Mouse (Mus musculus) testis, adult 2 months (tissue): ENCODE measurements at regions not wholly inside any gene's neighbourhood (a gene's known extent, or its start where the extent isn't known, plus 50 kb on each side); places are given as distances from the start of the nearest gene placed in this dataset.
"Not testable (repeated sequence)": the region's sequence is repeated elsewhere in the genome, so short reads cannot be mapped to it uniquely, and the experiment has no call there.

Source experiments
- H3K27ac ChIP-seq: fragments of 200-500 bp; 2 replicates; pipeline ENCODE4 v1.5.1; 2012; ENCODE audit warnings: low read depth, low read length; ENCODE audit not compliant: control insufficient read depth, insufficient read depth
- H3K27me3 ChIP-seq: fragments of 200-500 bp; 2 replicates; pipeline ENCODE4 v1.6.1; 2012; ENCODE audit warnings: mild to moderate bottlenecking, low read length, moderate library complexity; ENCODE audit not compliant: control insufficient read depth, insufficient read depth
- H3K36me3 ChIP-seq: fragments of 200-500 bp; 2 replicates; pipeline ENCODE4 v1.6.1; 2012; ENCODE audit warnings: mild to moderate bottlenecking, low read length; ENCODE audit not compliant: control insufficient read depth, insufficient read depth
- H3K4me1 ChIP-seq: fragments of 200-500 bp; 2 replicates; pipeline ENCODE4 v1.6.1; 2012; ENCODE audit warnings: low read length; ENCODE audit not compliant: control insufficient read depth, insufficient read depth
- H3K4me3 ChIP-seq: fragments of 200-500 bp; 2 replicates; pipeline ENCODE4 v1.5.1; 2012; ENCODE audit warnings: low read depth, mild to moderate bottlenecking, low read length, moderate library complexity, mixed read lengths; ENCODE audit not compliant: control insufficient read depth
- CTCF ChIP-seq: fragments of 200-500 bp; IDR thresholded peaks from 2 replicates; pipeline ENCODE4 v1.5.1; 2012; ENCODE audit warnings: low read depth, mild to moderate bottlenecking, inconsistent platforms, low read length, moderate library complexity; ENCODE audit not compliant: control insufficient read depth, insufficient read depth, insufficient replicate concordance
- POLR2A ChIP-seq: fragments of 200-500 bp; IDR thresholded peaks from 2 replicates; pipeline ENCODE4 v1.6.1; 2012; ENCODE audit warnings: low read depth, mild to moderate bottlenecking, inconsistent platforms, low read length, moderate library complexity; ENCODE audit not compliant: control insufficient read depth

DNA sequence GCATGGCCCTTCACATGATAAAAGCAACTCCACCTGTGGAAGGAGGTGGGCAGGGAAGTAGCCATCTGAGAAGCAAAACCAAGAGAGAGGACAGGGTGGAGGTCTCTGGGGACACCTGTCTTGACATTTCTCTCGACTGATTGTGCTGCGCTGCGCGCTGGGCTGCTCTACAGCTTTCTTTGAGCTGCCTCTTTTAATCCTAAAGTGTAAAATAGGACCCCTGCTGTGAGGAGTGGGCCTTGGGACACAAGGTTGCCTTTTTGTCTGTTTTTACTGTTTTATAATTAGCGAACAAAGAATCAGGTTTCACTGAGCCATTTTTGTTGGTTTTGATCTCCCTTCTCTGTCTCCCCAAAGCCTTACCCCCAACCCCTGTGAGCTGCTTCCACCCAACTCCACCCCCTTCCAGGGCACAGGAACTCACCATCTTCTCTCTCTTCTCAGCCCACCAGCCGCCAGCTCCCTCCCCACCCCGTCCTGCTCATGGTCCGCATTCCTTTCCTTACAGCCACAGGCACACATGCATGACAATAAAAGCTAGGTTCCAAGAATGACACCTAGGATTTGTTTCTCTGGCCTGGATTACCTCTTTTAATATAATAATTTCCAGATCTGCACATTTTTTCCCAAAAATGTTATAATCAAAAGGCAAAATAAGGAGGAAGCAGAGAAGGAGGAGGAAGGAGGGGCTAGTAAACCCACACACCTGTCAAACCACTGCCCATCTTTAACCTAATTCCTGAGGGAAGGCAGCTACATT lies 57.3 kb downstream of the Cbln4 start:
- H3K27me3 ChIP-seq: no peaks in the 10 kb centered on the region
- H3K36me3 ChIP-seq: no peaks in the 10 kb centered on the region
- no peaks in the 10 kb centered on the region for H3K4me1 ChIP-seq
- H3K27ac ChIP-seq: no peak overlapping the region
- TF ChIP-seq POLR2A (no peak), CTCF (no peak)
- H3K4me3 ChIP-seq: no peak overlapping the region

DNA sequence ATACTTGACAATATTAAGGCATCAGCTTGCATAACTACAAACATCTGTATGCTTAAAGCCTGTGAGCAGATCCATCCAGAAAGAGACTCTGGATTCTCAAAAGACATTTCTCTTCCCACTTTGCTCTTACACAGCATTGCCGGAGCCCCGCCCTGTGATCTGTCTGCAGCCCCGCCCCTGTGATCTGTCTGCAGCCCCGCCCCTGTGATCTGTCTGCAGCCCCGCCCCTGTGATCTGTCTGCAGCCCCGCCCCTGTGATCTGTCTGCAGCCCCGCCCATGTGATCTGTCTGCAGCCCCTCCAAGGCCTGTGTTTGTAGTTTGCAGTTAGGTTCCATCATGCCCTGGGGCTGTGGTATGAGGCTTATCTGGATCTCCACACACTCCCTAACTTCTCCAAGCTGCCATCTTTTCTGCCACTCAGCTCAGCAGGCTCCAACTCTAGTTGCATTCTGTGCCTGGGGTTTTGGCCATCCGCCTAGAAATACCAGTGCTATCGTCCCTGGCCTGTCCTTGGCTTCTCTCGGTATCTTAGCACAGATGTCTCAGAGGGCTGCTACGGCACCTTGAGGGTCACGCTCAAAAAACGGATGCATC lies 73.9 kb downstream of the Cbln4 start:
- no peaks in the 10 kb centered on the region for H3K36me3 ChIP-seq
- H3K4me1 ChIP-seq: no peaks in the 10 kb centered on the region; the same call in 1 of the 2 replicates
- no peak overlapping the region for H3K4me3 ChIP-seq
- no peak overlapping the region for H3K27ac ChIP-seq
- TF ChIP-seq POLR2A (no peak), CTCF (no peak)
- no peaks in the 10 kb centered on the region for H3K27me3 ChIP-seq

DNA sequence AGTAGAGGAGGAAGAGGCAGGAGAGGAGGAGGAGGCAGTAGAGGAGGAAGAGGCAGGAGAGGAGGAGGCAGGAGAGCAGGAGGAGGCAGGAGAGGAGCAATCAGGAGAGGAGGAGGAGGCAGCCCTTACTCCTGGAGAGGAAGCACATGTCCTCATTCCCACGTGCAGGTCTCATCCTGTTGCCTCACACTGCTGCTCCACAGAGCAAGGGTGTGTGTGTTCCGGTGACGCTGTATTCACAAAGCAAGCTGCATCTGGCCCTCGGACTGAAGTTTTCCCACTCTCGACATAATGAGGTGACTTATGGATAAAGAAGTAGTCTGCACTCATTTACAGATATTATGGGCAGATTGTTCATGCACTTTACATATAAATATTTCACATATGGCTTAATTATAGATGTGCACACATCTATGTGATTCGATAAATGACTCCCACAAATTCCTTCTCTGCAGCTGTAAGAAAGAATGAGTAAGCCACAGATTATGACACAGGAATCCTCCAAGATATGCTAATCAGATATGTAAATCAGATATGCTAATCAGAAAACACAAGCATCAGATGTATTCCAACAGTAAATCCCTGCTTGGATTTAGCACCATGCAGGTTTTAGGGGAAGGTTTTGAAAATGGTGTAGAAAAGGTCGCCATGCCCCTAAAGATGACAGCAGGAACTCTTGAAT lies 96.6 kb downstream of the Cbln4 start:
- TF ChIP-seq CTCF (no peak; the same call in 1 of the 2 replicates), POLR2A (no peak)
- H3K27me3 ChIP-seq: no peaks in the 10 kb centered on the region
- no peak overlapping the region for H3K4me3 ChIP-seq

DNA sequence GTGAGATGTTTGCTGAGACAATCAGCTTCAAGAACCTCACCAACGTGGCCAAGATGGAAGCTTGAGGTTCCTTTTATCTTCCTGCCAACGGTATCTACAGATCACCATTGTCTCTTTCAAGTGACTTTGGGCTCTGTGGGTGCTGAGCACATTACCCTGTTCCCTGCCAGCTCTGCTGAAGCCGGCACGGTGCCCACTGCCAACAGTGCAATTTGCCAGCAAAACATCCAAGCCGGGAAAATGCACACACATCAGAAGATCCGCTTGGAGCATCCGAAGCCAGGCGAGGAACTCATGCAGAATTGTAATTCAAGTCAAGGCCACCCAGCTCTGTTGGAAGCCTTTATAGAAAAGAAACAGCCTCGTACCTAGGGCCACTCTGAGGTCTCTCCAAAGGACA lies 100.6 kb downstream of the Cbln4 start:
- H3K27ac ChIP-seq: no peak overlapping the region
- H3K4me3 ChIP-seq: no peak overlapping the region
- H3K27me3 ChIP-seq: no peaks in the 10 kb centered on the region
- H3K4me1 ChIP-seq: peaks cover 6% of the 10 kb centered on the region; the same call in 1 of the 2 replicates
- no peaks in the 10 kb centered on the region; the same call in 1 of the 2 replicates for H3K36me3 ChIP-seq
- TF ChIP-seq POLR2A: no peak
- TF ChIP-seq CTCF: no peak

More for the DNA sequence above, 96.6 kb downstream of the Cbln4 start:
- Histone ChIP-seq H3K4me1 (peaks cover 8% of the 10 kb centered on the region), H3K36me3 (no peaks in the 10 kb centered on the region; the same call in 1 of the 2 replicates), H3K27ac (no peak overlapping the region)

DNA sequence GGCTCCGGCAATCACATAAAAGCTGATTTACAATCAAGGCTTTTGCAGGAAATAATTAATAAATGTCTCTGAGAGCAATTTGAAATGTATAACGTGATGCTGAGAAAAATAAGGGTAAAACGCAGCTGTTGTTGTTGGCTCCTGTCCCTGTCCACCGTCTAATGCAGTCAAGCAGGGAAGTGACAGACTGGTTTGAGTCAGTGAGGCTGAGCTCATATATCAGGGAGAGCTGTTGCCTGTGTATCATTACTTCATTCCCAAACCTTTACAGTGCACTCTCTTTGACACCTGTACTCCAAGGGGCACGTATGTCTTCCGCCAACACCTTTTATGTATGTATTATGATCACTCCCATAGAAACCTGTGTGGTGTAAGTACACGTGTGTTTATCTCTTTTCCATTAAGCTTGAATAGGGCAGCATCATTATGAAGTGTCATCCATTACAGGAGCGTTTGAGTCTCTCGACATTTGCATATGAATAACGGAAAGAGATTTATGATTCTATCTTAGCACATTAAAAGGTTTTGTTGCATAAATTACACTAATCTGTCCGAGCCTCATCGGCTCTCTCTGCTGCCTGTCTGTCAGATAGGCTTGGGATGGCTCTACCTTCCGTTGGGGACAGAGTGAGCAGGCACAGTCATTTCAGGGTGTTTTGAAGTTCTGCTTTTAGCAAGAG lies 107.5 kb downstream of the Cbln4 start:
- no peak for TF ChIP-seq CTCF
- no peak for TF ChIP-seq POLR2A
- no peaks in the 10 kb centered on the region for H3K27me3 ChIP-seq

DNA sequence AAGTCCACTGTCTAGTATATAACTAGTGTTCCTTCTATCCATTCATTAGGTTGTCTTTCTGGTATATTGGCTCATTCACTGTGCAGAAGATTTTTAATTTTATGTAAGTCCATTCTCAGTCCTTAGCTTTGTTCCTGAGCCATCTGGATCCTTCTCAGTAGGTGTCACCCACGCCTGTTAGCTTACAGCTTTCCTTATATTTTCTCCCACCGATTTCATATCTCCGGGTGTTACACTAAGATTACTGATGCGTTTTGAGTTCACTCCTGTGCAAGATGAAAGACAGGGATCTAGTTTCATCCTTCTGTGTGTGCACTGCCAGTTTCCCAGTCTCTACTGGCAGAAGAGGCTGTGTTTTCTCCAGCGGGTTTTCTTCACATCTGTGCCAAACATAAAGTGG lies 122.3 kb downstream of the Cbln4 start:
- H3K36me3 ChIP-seq: no peaks in the 10 kb centered on the region
- H3K4me1 ChIP-seq: no peaks in the 10 kb centered on the region
- H3K27ac ChIP-seq: no peak overlapping the region
- TF ChIP-seq POLR2A (no peak), CTCF (no peak)
- no peaks in the 10 kb centered on the region for H3K27me3 ChIP-seq
- no peak overlapping the region for H3K4me3 ChIP-seq

More for the DNA sequence above, 107.5 kb downstream of the Cbln4 start:
- Histone ChIP-seq H3K4me3 (no peak overlapping the region), H3K4me1 (no peaks in the 10 kb centered on the region), H3K36me3 (no peaks in the 10 kb centered on the region), H3K27ac (no peak overlapping the region)

DNA sequence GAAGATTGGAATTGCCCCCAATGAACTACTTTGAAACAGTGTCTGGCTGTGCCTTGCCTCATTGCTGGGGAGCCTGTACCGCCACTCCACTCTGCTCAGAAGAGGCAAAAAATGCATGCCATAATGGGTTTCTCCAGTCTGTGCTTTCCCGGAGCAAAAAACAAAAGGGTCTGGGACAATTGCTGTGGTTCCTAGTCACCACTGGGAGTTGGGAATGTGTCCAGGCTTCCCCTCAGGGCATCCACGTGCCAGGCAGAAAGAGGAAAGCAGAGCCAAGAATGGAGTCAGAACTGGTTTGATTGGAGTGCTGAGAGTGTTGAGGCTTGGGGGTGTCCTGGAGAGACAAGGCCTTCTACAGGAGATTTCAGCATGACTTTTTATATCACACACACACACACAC lies 156.0 kb downstream of the Cbln4 start:
- TF ChIP-seq CTCF (no peak), POLR2A (no peak)
- no peaks in the 10 kb centered on the region for H3K27me3 ChIP-seq
- H3K27ac ChIP-seq: no peak overlapping the region
- no peaks in the 10 kb centered on the region for H3K36me3 ChIP-seq
- H3K4me3 ChIP-seq: no peak overlapping the region
- no peaks in the 10 kb centered on the region for H3K4me1 ChIP-seq

DNA sequence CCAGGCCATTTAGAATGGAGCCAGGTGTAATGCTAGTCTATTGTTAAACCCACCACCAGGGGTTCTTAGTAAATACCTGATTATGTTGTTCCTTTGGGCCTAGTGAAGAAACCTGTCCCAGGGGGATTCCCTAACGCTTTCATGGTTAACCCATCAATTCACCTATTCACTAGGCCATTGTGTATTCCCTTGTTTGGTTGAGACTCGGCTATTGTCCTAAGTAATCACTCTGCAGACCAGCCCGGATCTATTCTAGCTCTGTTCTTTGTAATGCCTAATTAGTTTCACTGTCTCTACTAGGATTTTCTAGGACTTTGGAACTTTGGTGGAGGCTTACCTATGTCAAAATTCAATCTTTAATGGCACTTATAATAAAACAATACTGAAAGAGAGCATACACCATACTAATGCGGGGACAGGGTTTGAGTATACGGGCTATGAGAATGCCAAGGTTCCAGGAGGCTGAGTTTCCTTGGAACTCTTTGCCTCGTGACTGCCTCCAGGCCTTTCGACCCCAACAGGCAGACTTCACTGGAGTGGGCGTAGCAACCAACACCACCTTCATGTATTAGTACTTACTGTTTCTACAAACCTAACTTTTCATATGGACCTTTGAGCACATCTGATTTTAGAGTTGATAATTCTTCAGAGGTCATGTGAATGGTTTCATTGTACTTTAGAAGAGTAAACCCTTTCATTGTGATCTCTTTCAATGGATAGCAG lies 163.9 kb downstream of the Cbln4 start:
- not testable (repeated sequence) for H3K27ac ChIP-seq, H3K27me3 ChIP-seq, H3K4me1 ChIP-seq, H3K4me3 ChIP-seq, H3K36me3 ChIP-seq
